Mouse (Mus musculus) activated CD4-positive, CD25-positive, alpha-beta regulatory T cell, adult 9 weeks (primary cell): Measurements from ENCODE around the gene 4933411K16Rik. TPM values are rescaled to one million over a fixed set of nuclear protein-coding genes. Genes with fewer than 3 reads are reported as not detected.

Experiments used
- polyA plus RNA-seq: library from polyadenylated mRNA; unstranded; fragments of 100-300 nt; shearing (Covaris generic); gene quantifications from one replicate; pipeline ENCODE4 v1.2.1, GENCODE M21; 2017

The 4933411K16Rik gene
- polyA plus RNA-seq = not detected

DNA sequence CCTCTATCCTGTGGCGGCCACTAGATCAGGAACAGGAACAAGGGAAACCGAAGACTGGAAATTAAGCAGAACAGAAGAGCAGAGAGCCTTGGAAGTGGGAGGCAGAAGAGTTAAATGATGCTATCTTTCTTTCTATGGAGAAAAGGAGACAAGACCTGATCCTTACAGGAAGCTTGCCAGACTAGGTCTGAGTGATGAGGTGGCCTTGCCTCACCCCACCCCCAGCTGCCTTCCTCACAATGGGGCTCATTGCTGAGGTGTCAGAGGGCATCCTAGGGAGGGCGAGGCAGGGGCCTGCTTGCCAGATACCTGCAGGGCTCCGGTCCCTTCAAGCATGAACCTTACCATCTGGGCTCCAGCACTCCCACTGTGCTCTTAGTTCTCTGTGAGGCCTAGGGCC lies at the start of gene 4933411K16Rik:
4933411K16Rik (plus strand) TSS at position 301 of the 400 bp plus-strand sequence.

DNA sequence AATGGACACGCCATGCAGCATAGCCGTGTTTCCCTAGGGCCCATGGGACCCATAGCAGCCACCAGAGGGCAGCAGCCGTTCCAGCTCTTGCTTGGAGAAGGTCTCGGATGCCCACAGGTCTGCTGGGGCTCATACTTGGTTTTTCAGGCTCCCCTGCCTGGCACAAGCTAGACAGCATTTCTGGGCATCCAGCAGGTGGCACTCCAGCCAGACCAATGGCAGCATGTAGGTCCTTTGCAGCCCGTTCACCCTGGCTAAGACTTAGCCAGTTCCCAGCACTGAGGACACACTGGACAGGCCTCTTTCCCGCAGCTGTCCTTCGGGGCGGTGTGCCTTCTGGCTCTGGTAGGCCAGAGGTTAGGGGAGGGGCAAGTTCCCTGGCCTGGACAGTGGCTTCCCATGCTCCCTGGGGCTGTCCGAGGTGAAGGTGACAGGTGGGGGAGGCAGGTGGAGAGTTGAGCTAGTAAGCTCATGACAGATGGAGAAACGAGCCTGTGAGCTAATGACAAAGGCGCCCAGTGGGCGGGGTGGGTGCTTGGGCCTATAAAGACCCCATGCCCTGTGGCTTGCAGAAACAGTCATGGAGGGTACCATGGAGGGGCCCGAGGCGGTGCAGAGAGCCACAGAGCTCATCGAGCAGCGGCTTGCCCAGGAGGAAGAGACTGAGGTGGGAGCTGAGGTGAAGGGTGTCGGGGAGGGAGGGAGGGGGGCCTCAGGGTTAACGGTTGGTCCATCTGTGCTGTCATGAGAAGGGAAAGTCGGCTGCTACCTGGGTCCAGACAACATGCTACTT lies 16.4 kb upstream of the 4933411K16Rik start, which contains the start of gene Ankrd2:
Ankrd2 (plus strand) TSS at position 545 of the 793 bp plus-strand sequence.

DNA sequence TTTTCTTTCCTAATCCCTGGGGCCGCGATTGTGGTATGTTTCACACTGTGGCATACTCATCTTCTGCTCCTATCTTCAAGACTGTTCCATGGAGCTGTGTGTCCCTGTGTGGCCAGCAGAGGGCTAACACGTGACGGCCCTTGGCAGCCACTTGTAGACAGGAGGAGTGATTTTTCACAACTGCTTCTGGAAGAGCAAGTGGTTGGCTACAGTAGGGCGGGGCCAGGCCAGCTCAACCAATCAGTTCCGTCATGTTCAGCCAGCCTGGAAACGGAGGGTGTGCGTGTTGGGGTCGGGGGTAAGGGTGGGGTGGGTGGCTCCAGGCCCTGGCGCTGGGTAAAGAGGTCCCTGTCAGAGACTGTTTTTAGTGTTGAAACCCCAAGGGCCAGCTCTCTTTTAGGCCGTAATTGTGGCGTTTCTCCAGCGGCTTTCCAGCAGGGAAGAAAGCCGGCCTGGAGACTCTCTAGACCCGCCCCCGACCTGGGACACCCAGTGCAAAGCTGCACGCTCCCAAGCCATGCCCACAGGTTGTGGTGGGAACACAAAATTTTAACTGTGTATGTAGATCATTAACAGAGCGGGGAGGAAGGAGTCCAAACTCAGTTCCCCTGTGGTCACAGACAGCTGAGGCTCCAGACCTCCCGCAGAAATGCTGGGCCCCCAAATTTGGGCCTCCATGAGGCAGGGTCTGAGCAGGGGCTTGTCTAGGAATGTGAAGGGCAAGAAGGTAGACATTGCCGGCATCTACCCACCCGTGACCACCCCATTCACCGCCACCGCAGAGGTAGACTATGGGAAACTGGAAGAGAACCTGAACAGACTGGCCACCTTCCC lies 6.6 kb upstream of the 4933411K16Rik start, which contains the start of gene Hoga1:
Hoga1 (plus strand) TSS at position 342 of the 834 bp plus-strand sequence.

DNA sequence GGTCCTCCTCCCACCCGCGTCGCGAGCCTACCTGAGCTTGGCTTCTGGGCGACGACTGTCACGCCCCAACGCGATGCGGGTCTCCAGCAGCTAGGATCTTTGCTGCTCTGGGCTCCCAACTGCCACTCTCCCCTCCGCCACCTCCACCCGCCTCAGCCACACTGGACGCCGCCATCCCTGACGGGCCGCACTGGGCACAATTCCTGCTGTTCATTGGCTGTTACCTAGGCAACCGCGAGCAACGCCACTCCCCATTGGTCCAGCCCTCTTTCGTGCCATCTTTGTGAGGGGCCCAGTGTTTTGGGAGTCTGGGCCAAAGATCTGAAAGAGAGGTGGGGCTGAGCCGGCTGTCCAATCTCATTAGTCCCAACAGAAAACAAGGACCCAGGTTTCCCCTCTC lies 34.1 kb downstream of the 4933411K16Rik start, which contains the start of gene Morn4:
Morn4 (minus strand) TSS at position 192 of the 400 bp plus-strand sequence.

DNA sequence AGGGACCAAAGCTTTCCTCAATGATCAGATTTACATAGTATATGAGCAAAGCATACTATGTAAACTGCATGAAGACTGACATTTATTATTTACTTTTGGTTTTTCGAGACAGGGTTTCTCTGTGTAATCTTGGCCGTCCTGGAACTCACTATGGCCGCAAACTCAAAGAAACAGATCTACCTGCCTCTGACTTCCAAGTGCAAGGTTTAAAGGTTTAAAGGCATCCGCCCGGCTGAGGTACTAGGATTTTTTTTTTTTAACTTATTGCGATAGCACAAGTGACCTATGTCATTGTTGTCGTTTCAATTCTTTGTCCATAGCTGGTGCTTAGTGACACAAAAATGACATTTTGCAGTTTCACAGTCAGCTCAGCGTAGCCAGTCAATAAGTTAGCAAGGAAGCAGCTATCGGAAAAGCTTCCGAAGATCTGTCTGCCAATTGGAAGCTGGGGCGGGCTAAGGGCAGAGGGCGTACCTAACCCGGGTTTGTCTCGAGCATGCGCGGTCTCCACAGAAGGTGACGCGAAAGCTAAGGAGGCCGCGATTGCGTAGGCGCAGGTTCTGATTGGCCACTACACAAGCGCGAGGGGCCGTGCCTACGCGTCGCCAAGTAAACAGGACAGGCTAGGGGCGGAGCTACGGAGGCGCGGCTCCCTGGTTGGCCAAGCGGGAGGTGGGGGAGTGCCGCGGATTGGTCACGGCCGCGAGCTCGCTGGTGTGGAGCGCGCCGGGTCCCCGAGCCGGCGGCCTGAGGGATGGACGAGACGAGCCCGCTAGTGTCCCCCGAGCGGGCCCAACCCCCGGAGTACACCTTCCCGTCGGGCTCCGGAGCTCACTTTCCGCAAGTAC lies 37.9 kb downstream of the 4933411K16Rik start, which contains the start of gene Pi4k2a:
Pi4k2a (plus strand) TSS at position 723 of the 848 bp plus-strand sequence.

Other genes starting within 250 kb of the 4933411K16Rik start
- gene Frat1, start 222.3 kb upstream of the 4933411K16Rik start, polyA plus RNA-seq = 1.9 TPM
- gene Frat2, start 204.1 kb upstream of the 4933411K16Rik start, polyA plus RNA-seq = 0.54 TPM
- gene Rrp12, start 156.1 kb upstream of the 4933411K16Rik start, polyA plus RNA-seq = 19.2 TPM
- 189 TPM for gene Pgam1, start 140.3 kb upstream of the 4933411K16Rik start, polyA plus RNA-seq
- 85.4 TPM for gene Exosc1, start 118.8 kb upstream of the 4933411K16Rik start, polyA plus RNA-seq
- gene Zdhhc16, start 118.8 kb upstream of the 4933411K16Rik start, polyA plus RNA-seq = 65.9 TPM
- 79.9 TPM for gene Mms19, start 71.1 kb upstream of the 4933411K16Rik start, polyA plus RNA-seq
- gene Ubtd1, start 70.5 kb upstream of the 4933411K16Rik start, polyA plus RNA-seq = 5.3 TPM
- gene Ankrd2, start 16.2 kb upstream of the 4933411K16Rik start, polyA plus RNA-seq = not detected
- gene Hoga1, start 6.6 kb upstream of the 4933411K16Rik start, polyA plus RNA-seq = not detected
- gene Morn4, start 34.1 kb downstream of the 4933411K16Rik start, polyA plus RNA-seq = 0.79 TPM
- 3.6 TPM for gene Pi4k2a, start 38.2 kb downstream of the 4933411K16Rik start, polyA plus RNA-seq
- gene Avpi1, start 76.8 kb downstream of the 4933411K16Rik start, polyA plus RNA-seq = 5.5 TPM
- 3.4 TPM for gene Marveld1, start 95.2 kb downstream of the 4933411K16Rik start, polyA plus RNA-seq
- gene Zfyve27, start 111.7 kb downstream of the 4933411K16Rik start, polyA plus RNA-seq = 67.2 TPM
- gene Sfrp5, start 150.0 kb downstream of the 4933411K16Rik start, polyA plus RNA-seq = 0.15 TPM
- gene Golga7b, start 195.3 kb downstream of the 4933411K16Rik start, polyA plus RNA-seq = not detected